Mouse (Mus musculus) forebrain, embryonic 12.5 days (tissue): ENCODE results near the gene Smad6. TPM values are rescaled to one million over a fixed set of nuclear protein-coding genes. Genes with fewer than 3 reads are reported as not detected.

ENCODE experiments used
- ATAC-seq: fragments of 200-750 bp; cut with Nextera tagmentation; 2 replicates; pipeline ENCODE4 v1.8.0; 2017; ENCODE audit warnings: moderate TSS enrichment; ENCODE audit not compliant: low FRiP score
- H3K27ac ChIP-seq: fragments of 300-500 bp; sonication (generic); 2 replicates; pipeline ENCODE4 v1.5.1; 2016; ENCODE audit warnings: mild to moderate bottlenecking
- H3K27me3 ChIP-seq: fragments of 300-500 bp; sonication (generic); 2 replicates; pipeline ENCODE4 v1.6.1; 2016; ENCODE audit warnings: mild to moderate bottlenecking
- H3K36me3 ChIP-seq: fragments of 300-500 bp; sonication (generic); replicated peaks from 2 replicates; pipeline ENCODE4 v1.6.1; 2016; ENCODE audit warnings: mild to moderate bottlenecking
- H3K4me1 ChIP-seq: fragments of 300-500 bp; sonication (generic); 2 replicates; pipeline ENCODE4 v1.6.1; 2016
- H3K4me2 ChIP-seq: fragments of 300-500 bp; sonication (generic); 2 replicates; pipeline ENCODE4 v1.6.1; 2016; ENCODE audit warnings: mild to moderate bottlenecking, moderate library complexity
- H3K4me3 ChIP-seq: fragments of 300-500 bp; sonication (generic); replicated peaks from 2 replicates; pipeline ENCODE4 v1.5.1; 2016; ENCODE audit warnings: mild to moderate bottlenecking
- H3K9ac ChIP-seq: fragments of 300-500 bp; sonication (generic); 2 replicates; pipeline ENCODE4 v1.6.1; 2016; ENCODE audit warnings: mild to moderate bottlenecking
- H3K9me3 ChIP-seq: fragments of 300-500 bp; sonication (generic); 2 replicates; pipeline ENCODE4 v1.6.1; 2016
- WGBS: fragments of 180-500 bp; shearing (Covaris S2); methylation state at CpG from one replicate; pipeline ENCODE4 v1.1.7; 2016; 5-methylcytosine and 5-hydroxymethylcytosine counted together
- polyA plus RNA-seq: library from polyadenylated mRNA; unstranded; fragments of >200 nt; fragmentation: Nextera tagmentation; extraction: Ambion mirVana; gene quantifications from 2 replicates; pipeline ENCODE4 v1.2.1, GENCODE M21; 2016

Smad6 gene
- polyA plus RNA-seq, 1 experiment from 2014 or later, result 6.5 TPM

DNA sequence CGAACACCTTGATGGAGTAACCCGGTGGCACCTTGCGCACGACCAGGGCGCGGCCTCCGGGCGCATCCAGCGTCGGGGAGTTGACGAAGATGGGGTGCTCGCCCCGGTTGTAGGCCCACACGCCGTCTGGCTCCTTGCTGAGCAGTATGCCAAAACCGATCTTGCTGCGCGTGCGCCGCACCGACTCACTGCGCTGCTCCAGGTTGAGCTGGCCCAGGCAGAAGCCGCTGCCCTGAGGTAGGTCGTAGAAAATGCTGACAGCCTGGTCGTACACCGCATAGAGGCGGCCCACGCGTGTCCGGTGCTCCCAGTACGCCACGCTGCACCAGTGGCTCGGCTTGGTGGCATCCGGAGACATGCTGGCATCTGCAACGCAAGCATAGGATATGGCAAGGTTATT, 68.2 kb downstream of the Smad6 start:
- ATAC-seq, result no peak
- H3K4me3 ChIP-seq, result peak overlapping the region; percentile 23
- peak overlapping the region; percentile 29; the same call in 1 of the 2 replicates for H3K9ac ChIP-seq
- peaks cover 14% of the 10 kb centered on the region for H3K36me3 ChIP-seq
- H3K4me2 ChIP-seq, result peak overlapping the region; percentile 34; the same call in 1 of the 2 replicates
- no peaks in the 10 kb centered on the region for H3K9me3 ChIP-seq
- WGBS, result 38% methylated on average over 35 of the region's 35 CpGs
- peaks cover 6% of the 10 kb centered on the region; the same call in 1 of the 2 replicates for H3K27me3 ChIP-seq
- no peak overlapping the region for H3K27ac ChIP-seq
- peaks cover 14% of the 10 kb centered on the region for H3K4me1 ChIP-seq

DNA sequence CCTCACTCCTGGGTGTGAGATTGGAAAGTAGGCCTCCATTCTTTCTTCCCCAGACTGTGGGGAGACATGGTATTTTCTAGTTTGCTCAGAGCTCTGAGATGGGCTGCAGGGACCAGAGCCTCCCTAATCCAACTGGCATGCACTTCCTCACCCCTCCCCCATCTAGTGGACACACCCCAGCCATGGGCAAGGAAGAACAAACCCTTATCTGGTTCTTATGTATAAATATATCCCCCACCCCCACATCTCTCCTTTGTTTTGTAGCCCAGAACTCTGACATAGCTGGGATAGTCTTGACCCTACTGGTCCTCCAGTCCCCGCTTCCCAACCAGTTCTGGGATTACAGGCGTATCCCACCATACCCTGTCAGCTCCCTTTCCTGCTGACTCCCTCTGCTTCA, 69.3 kb downstream of the Smad6 start:
- Histone ChIP-seq H3K36me3 (peaks cover 14% of the 10 kb centered on the region), H3K4me3 (no peak overlapping the region), H3K27me3 (peaks cover 6% of the 10 kb centered on the region; the same call in 1 of the 2 replicates), H3K9ac (no peak overlapping the region), H3K4me1 (peaks cover 4% of the 10 kb centered on the region; the same call in 1 of the 2 replicates), H3K27ac (no peak overlapping the region), H3K9me3 (no peaks in the 10 kb centered on the region), H3K4me2 (no peak overlapping the region)
- ATAC-seq, result no peak
- 86% methylated on average over 2 of the region's 2 CpGs for WGBS

DNA sequence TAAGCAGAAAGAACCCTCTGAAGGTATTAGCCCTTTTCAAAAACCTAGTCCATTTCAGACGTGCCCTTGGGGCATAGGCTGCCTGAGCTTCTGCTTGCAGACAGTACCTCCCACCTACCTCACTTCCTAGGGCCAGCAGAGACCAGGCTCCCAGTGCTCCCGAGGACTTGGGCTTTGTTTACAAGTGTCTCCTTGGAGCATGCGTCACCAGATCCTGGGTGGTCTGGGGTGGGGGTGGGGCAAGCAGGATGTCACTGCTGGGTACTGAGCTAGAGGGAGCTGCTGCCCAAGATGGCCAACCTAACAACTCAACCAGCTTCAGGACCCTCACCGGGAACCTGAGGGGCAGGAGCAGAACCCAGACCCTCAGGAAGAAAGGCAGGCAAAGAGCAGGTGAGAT, 71.5 kb downstream of the Smad6 start:
- WGBS, result 34% methylated on average over 4 of the region's 4 CpGs
- Histone ChIP-seq H3K9ac (no peak overlapping the region), H3K27ac (no peak overlapping the region), H3K36me3 (peaks cover 14% of the 10 kb centered on the region), H3K27me3 (peaks cover 4% of the 10 kb centered on the region; the same call in 1 of the 2 replicates), H3K4me3 (no peak overlapping the region), H3K4me2 (no peak overlapping the region), H3K9me3 (no peaks in the 10 kb centered on the region), H3K4me1 (peaks cover 4% of the 10 kb centered on the region; the same call in 1 of the 2 replicates)
- no peak for ATAC-seq

DNA sequence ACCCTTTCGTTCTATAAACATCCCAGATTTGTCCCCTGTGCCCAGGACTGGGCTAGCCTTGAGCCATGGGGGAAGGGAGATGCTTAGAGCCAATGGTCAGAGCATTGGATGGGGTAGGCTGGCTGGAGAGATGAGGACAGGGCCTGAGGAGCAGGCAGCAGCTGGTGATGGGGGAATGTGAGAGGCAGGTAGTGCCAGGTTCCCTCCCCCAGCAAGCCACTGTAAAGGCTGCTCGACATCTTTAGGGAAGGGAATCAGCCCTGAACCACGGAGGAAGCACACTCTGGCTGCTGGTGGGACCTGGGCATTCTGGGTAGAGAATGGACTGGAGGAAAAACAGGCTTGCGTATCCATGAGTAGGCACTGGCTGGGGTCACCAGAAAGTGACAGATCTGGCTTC, 72.5 kb downstream of the Smad6 start:
- peaks cover 4% of the 10 kb centered on the region; the same call in 1 of the 2 replicates for H3K4me1 ChIP-seq
- 79% methylated on average over 4 of the region's 4 CpGs for WGBS
- no peak for ATAC-seq
- H3K4me3 ChIP-seq, result no peak overlapping the region
- H3K27me3 ChIP-seq, result no peaks in the 10 kb centered on the region
- H3K9ac ChIP-seq, result no peak overlapping the region
- peaks cover 14% of the 10 kb centered on the region for H3K36me3 ChIP-seq
- no peak overlapping the region for H3K27ac ChIP-seq
- no peaks in the 10 kb centered on the region for H3K9me3 ChIP-seq
- H3K4me2 ChIP-seq, result no peak overlapping the region

DNA sequence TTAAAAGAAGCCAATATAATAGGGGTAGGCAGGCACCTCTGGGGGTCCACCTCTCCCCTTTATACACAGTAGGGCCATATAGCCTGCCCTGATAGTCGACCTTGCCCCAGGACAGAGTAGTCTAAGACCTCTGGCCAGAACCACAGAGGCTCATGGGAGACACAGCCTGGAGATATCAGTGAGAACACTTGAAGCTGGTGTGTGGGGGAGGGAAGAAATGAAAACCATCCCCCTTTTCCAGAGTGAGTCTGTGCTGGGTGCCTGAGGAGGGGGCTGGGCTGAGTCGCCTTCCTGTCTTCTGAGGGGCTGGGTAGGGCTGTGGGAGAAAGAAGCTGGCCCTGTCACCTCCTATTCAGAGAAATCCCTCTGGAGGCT, 79.3 kb downstream of the Smad6 start:
- no peak overlapping the region for H3K27ac ChIP-seq
- H3K27me3 ChIP-seq, result no peaks in the 10 kb centered on the region
- WGBS, result 70% methylated on average over 2 of the region's 2 CpGs
- ATAC-seq, result no peak
- no peaks in the 10 kb centered on the region for H3K36me3 ChIP-seq
- peaks cover 7% of the 10 kb centered on the region; the same call in 1 of the 2 replicates for H3K4me1 ChIP-seq
- no peaks in the 10 kb centered on the region for H3K9me3 ChIP-seq
- H3K9ac ChIP-seq, result no peak overlapping the region
- no peak overlapping the region for H3K4me3 ChIP-seq
- no peak overlapping the region for H3K4me2 ChIP-seq

DNA sequence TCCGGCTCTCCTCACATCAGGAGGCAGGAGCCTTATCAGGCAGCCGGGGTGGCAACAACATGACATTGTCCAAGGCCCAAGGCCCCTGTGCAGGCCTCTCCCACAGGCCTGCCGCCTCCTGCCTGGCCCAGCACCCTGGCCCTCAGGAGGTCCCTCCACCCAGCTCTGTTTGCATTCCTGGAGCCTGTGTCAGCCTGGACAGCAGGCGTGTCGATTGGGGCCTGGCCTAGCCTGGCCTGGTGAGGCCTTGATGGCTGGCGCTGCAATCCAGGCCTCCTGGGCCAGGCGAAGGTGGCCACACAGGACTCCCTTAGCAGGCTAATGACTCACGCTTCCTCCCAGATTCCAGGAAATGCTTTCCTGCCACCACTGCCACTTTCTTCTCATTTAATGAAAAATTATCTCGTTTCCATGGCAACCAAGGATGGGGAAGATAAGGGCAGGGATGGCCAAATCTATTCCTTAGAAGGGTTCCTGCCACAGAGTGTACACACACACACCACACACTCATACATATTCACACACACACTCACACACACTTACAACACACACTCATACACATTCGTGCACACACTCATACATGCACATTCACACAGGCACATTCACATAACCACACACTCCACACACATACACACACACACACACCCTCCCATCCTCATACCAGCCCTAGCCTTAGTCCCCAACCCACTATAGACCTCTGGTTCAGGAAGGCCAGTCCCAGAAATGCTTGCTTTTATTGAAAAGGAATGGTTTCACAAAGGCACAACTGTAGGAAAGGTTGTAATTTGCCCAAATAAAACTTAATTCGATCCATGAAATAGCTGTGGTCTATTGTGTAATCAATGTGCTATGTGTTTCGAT, 79.9 kb downstream of the Smad6 start:
- Histone ChIP-seq H3K27ac (peak overlapping the region; percentile 57; the same call in 1 of the 2 replicates), H3K4me1 (peaks cover 7% of the 10 kb centered on the region; the same call in 1 of the 2 replicates), H3K36me3 (no peaks in the 10 kb centered on the region), H3K27me3 (no peaks in the 10 kb centered on the region), H3K9me3 (no peaks in the 10 kb centered on the region), H3K9ac (no peak overlapping the region), H3K4me2 (no peak overlapping the region), H3K4me3 (no peak overlapping the region)
- WGBS, result 79% methylated on average over 12 of the region's 12 CpGs
- no peak for ATAC-seq

DNA sequence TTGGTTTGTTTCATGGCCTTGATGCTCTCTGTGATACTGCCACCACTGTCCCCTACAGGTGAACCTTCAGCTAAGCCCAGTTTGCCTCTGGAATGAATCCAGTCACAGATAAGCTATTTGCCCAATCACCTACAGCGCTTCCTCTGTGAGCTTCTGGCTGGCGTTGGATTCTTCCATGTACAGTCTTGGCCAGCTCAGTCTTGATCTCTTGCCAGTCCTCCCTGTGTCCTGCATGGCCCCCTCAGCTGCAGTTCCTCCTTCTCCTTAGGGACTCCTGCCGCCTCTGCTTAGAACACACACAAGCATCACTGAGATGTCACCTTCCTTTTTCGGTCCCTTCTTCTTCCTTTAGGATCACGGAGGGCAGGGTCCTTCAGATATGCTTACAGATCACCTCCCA, 85.6 kb downstream of the Smad6 start:
- no peak for ATAC-seq
- no peaks in the 10 kb centered on the region for H3K4me1 ChIP-seq
- H3K27ac ChIP-seq, result no peak overlapping the region
- H3K4me3 ChIP-seq, result no peak overlapping the region
- H3K9ac ChIP-seq, result no peak overlapping the region
- no peaks in the 10 kb centered on the region for H3K27me3 ChIP-seq
- H3K9me3 ChIP-seq, result no peaks in the 10 kb centered on the region
- 86% methylated on average over 5 of the region's 5 CpGs for WGBS
- H3K4me2 ChIP-seq, result no peak overlapping the region
- no peaks in the 10 kb centered on the region for H3K36me3 ChIP-seq

DNA sequence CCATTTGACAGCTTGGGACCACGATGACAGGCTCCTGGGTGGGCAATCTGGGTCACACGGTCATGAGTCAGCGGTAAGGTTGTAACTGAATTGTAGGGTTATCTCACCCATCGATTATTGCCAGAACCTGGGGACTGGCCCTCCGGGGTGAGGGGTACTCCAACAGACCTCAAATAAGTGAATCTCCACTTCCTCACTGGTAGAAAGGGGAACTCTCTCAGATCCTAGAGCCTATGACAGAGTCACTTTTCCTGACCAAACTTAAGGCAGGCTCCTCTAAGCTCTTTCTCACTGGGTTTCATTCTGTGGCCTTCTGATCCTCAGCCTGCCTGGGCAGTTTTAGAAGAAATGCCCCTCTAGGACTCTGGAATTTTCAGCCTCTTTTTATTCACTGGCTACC, 88.8 kb downstream of the Smad6 start:
- 73% methylated on average over 5 of the region's 5 CpGs for WGBS
- H3K9me3 ChIP-seq, result no peaks in the 10 kb centered on the region
- ATAC-seq, result no peak

DNA sequence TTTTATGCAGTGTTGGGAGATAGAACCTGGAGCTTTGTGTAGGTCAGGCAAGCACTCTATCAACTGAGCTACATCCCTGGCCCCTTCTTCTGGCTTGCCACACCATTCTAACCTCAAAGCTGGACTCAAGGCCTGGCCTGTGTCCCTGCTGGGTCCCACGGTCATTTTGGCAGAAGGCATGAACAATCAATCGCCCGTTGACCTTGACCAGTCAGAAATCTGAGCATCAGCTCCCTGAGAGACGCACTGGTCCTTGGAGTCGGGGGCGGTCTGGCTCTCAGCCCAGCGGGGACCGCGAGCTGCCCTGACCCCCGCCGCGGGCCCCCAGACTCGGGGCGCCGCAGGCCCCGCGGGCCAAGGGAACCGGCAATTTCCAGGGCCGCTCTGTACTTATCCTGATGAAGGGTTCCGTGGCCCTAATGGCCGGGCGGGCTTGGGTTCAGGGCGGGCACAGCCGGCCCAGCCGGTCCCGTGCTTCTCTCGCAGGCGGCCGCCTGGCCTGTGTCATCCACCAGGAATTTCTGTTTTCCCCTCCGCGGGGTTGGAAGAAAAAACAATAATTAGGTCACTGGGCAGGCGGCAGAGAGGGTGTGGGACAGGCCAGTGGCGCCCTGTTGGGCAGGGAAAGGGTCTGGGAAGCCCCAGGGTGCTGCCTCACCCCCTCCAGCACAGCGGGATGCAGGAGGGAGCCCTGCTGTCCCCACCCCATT, 94.4 kb downstream of the Smad6 start:
- H3K4me3 ChIP-seq, result peak overlapping the region; percentile 24
- no peaks in the 10 kb centered on the region for H3K36me3 ChIP-seq
- peaks cover 19% of the 10 kb centered on the region for H3K4me1 ChIP-seq
- H3K27ac ChIP-seq, result no peak overlapping the region
- H3K4me2 ChIP-seq, result peak overlapping the region; percentile 53
- H3K27me3 ChIP-seq, result peaks cover 37% of the 10 kb centered on the region
- H3K9me3 ChIP-seq, result no peaks in the 10 kb centered on the region
- 5% methylated on average over 32 of the region's 34 CpGs for WGBS
- peak overlapping the region; percentile 47; the same call in 1 of the 2 replicates for H3K9ac ChIP-seq
- no peak for ATAC-seq

More for the DNA sequence above, 88.8 kb downstream of the Smad6 start:
- H3K4me2 ChIP-seq, result no peak overlapping the region
- no peak overlapping the region for H3K4me3 ChIP-seq
- no peak overlapping the region for H3K9ac ChIP-seq
- peaks cover 2% of the 10 kb centered on the region for H3K4me1 ChIP-seq
- H3K27ac ChIP-seq, result no peak overlapping the region
- peaks cover 12% of the 10 kb centered on the region for H3K27me3 ChIP-seq
- no peaks in the 10 kb centered on the region for H3K36me3 ChIP-seq

DNA sequence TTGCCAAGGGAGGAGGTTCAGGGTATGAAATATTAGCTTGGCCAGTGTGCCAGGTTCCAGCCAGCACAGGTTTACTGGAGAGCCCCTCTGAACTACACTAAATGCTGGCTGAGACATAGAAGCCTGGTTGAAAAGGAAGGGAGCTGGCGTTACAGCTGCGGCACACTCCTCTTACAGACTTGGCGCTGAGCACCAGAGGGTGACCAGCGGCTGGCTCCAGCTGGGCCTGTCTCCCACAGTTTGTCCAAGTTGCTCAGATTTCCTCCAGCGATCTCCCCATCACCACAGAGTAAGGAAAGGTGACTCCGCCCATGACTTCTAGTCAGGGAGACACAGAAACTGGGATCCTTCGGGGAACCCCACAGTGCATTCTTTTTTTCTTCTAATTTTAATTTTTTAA, 95.5 kb downstream of the Smad6 start:
- ATAC-seq, result no peak
- Histone ChIP-seq H3K9me3 (no peaks in the 10 kb centered on the region), H3K4me3 (no peak overlapping the region), H3K27me3 (peaks cover 37% of the 10 kb centered on the region), H3K27ac (no peak overlapping the region), H3K36me3 (no peaks in the 10 kb centered on the region), H3K9ac (no peak overlapping the region), H3K4me1 (peaks cover 19% of the 10 kb centered on the region), H3K4me2 (no peak overlapping the region)
- 73% methylated on average over 7 of the region's 7 CpGs for WGBS

DNA sequence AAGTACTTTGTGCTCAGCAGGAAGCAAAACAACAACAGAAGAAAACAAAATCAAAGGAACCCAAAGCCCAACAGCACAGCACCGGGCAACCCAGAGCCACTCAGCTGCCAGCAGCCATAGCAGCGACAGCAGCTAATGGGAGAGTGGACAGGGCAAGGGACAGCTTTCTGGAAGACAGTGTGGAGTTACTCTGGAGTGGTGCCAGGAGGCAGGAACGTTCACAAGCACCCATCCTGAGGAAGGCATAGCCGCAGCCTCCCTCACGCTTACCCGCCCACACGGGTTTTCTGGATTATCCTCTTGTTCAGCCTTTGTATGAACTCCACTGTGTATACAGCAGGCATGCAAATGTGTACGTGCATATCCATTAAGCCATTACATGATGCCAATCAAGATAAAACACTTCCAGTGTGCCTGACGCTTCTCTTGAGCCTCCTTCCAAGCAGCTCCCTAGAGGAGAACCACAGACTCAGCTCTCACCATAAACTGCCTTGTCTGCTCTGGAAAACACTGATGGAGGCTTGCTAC, 98.6 kb downstream of the Smad6 start:
- Histone ChIP-seq H3K4me3 (no peak overlapping the region), H3K4me1 (peaks cover 19% of the 10 kb centered on the region), H3K4me2 (no peak overlapping the region), H3K9me3 (no peaks in the 10 kb centered on the region), H3K36me3 (no peaks in the 10 kb centered on the region), H3K9ac (no peak overlapping the region), H3K27ac (no peak overlapping the region), H3K27me3 (peaks cover 27% of the 10 kb centered on the region)
- no peak for ATAC-seq
- WGBS, result 65% methylated on average over 9 of the region's 9 CpGs

DNA sequence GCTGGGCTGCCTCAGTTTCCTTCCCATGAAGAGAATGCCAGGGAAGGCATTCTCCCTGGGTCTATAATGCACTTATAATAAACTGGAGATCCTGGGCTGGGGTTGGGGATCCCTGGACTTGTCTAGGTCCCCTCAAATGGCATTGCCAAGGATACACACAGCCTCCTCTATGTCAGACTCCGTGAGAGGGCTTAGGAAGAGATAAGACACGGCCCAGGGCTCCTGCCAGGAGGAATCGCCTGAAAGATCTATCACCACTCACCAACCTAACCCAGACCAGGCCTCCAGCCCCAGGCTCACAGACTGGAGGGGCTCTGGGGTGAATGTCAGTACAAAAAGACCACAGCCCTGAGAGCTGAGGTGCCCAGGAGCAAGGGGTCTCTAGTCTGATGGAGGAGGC, 102.2 kb downstream of the Smad6 start:
- peaks cover 7% of the 10 kb centered on the region for H3K4me1 ChIP-seq
- no peak overlapping the region for H3K4me2 ChIP-seq
- H3K36me3 ChIP-seq, result no peaks in the 10 kb centered on the region
- WGBS, result 83% methylated on average over 3 of the region's 3 CpGs
- H3K27ac ChIP-seq, result no peak overlapping the region
- H3K9ac ChIP-seq, result no peak overlapping the region
- H3K4me3 ChIP-seq, result no peak overlapping the region
- ATAC-seq, result no peak
- H3K9me3 ChIP-seq, result no peaks in the 10 kb centered on the region
- peaks cover 9% of the 10 kb centered on the region; the same call in 1 of the 2 replicates for H3K27me3 ChIP-seq
